Mouse (Mus musculus) liver, embryonic 18 days (tissue): ENCODE data around the gene Snx29. TPM values are rescaled to one million over a fixed set of nuclear protein-coding genes. Genes with fewer than 3 reads are reported as not detected.

Experiments used
- polyA plus RNA-seq: library from polyadenylated mRNA; depleted of rRNA; stranded (reverse); fragments of >200 nt; gene quantifications from 2 replicates; pipeline ENCODE4 v1.2.3, GENCODE M21; 2012; rRNA removed

The Snx29 gene
- polyA plus RNA-seq = 1.2 and 1.3 TPM in 2 replicates

GRCm38 (mm10) chr16:11322409-11323323 is at the start of gene Snx29:
Gene Snx29 (plus strand): TSS chr16:11322908.

GRCm38 (mm10) chr16:11313512-11313911 is 9.2 kb upstream of the Snx29 start, which contains the start of gene Tnfrsf17:
Gene Tnfrsf17 (plus strand): TSS chr16:11313812.

Other genes starting within 250 kb of the Snx29 start
- gene Txndc11, start 188.3 kb upstream of the Snx29 start, polyA plus RNA-seq = 10.8 and 13.0 TPM in 2 replicates
- gene Zc3h7a, start 146.5 kb upstream of the Snx29 start, polyA plus RNA-seq = 70.0 and 74.0 TPM in 2 replicates
- gene Rsl1d1, start 119.6 kb upstream of the Snx29 start, polyA plus RNA-seq = 25.6 and 26.9 TPM in 2 replicates
- gene Gspt1, start 68.6 kb upstream of the Snx29 start, polyA plus RNA-seq = 26.2 and 30.6 TPM in 2 replicates
- 0.08 TPM in 1 of 2 replicates, not detected in the other for gene Tnfrsf17, start 9.1 kb upstream of the Snx29 start, polyA plus RNA-seq